Mouse (Mus musculus) MEL (cell line): Measurements from ENCODE around the gene Fbln1.
A peak's percentile ranks its signal among the peaks of the same experiment; 100 is the strongest.

Experiments used
- CTCF ChIP-seq, 3 experiments: IDR thresholded peaks in 2 of 3; conservative IDR thresholded peaks in 1 of 3; 2 replicates each; pipeline ENCODE4 v1.5.1; 2011 to 2012; ENCODE audit warnings: low read length in 3 of 3, low read depth in 2 of 3, mild to moderate bottlenecking in 2 of 3, improper control_type of control experiment in 1 of 3, inconsistent platforms in 1 of 3, mixed read lengths in 1 of 3, moderate library complexity in 1 of 3; ENCODE audit not compliant: control insufficient read depth in 1 of 3, insufficient read depth in 1 of 3, poor library complexity in 1 of 3, severe bottlenecking in 1 of 3
- MXI1 ChIP-seq: IDR thresholded peaks from 2 replicates; pipeline ENCODE4 v1.6.1; 2011; ENCODE audit warnings: mild to moderate bottlenecking, low read depth, low read length, improper control_type of control experiment

DNA sequence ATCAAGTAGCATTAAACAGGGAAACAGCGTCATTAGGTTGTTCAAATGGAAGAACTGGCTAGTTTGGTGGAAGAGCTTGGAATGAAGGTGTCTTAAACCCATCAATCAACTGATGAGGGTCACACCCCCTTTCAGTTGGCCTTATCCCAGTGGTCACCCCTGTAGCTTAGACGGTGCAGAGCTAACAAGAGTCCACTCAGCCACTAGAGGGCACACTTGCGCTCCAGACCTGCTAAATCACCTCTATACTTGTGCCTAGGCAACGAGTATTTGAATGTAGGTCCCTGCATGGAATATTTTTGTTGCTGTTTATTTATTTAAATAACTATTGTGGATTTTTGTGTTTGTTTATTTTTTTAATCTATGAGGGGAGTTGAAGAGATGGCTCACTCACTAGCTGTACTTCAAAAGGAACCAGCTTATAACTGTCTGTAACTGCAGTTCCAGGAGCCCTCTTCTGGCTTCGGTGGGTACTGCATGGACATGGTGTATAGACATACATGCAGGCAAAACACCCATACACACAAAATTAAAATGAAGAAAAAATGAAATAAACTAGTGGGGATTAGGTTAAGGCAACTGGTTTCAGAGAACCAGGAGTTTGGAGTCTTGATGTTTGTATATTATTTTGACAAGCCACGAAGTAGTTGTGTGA is 52.2 kb downstream of the Fbln1 start:
- TF ChIP-seq MXI1 (no peak), CTCF (IDR thresholded peaks at IDR 0.05 in 2 of 3, conservative IDR thresholded peaks at IDR 0.05 in 1 of 3; ENCODE audit: control insufficient read depth in 1 of 3, insufficient read depth in 1 of 3, low read depth in 2 of 3, low read length in 3 of 3, poor library complexity in 1 of 3, severe bottlenecking in 1 of 3) (peak; percentile 32 to 50 (median 39))
